Mouse (Mus musculus): ENCODE results near the gene Cyp4a32. TPM values are rescaled to one million over a fixed set of nuclear protein-coding genes. Genes with fewer than 3 reads are reported as not detected.
"Not testable (repeated sequence)": the region's sequence is repeated elsewhere in the genome, so short reads cannot be mapped to it uniquely, and the experiment has no call there.

Cyp4a32 gene
- total RNA-seq, 2 experiments from 2014 or later, result not detected

DNA sequence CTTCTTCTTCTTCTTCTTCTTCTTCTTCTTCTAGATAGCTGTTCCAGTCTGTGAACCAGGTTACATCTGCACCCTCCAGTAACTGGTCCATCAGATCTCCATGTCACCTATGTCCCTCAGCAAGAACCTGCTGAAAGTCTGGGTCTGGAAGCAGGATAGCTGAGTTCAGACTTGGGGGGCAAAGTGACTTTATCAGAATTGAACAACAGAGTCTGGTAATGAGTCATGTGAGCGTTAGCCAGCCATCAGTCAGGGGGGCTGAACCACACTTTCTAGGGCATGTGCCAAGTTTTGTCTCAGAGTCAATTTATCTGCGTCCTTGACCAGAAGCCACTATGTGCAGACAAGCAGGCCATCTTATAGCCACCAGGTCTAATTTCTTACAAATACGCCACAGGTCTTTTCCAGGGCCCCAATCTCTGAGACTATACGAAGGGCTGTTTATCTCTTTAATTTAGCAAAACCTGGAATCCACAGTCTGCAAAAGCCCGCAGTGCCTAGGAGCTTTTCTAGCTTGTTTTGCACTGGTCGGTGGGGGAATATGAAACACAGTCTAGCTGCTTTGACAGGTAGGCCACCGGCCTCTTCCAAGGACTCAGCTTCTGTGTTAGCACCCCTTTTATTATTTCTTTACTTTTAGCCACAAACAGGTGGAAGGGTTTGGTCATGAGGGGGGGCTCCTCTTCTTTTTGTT lies 55.2 kb downstream of the Cyp4a32 start:
- intact Hi-C loops (cut with DNase I), result loop anchor here (2.0 kb wide), 1 partner anchor 53 kb away; no protein-coding TSS in a partner anchor
- not testable (repeated sequence) for DNase-seq

- intact Hi-C loops (cut with DNase I), result loop anchor here (2.0 kb wide), 1 partner anchor 52 kb away; no protein-coding TSS in a partner anchor
- not testable (repeated sequence) for DNase-seq
These were observed 55.8 kb downstream of the Cyp4a32 start for GRCm38 (mm10) chr4:115656535-115656922.

DNA sequence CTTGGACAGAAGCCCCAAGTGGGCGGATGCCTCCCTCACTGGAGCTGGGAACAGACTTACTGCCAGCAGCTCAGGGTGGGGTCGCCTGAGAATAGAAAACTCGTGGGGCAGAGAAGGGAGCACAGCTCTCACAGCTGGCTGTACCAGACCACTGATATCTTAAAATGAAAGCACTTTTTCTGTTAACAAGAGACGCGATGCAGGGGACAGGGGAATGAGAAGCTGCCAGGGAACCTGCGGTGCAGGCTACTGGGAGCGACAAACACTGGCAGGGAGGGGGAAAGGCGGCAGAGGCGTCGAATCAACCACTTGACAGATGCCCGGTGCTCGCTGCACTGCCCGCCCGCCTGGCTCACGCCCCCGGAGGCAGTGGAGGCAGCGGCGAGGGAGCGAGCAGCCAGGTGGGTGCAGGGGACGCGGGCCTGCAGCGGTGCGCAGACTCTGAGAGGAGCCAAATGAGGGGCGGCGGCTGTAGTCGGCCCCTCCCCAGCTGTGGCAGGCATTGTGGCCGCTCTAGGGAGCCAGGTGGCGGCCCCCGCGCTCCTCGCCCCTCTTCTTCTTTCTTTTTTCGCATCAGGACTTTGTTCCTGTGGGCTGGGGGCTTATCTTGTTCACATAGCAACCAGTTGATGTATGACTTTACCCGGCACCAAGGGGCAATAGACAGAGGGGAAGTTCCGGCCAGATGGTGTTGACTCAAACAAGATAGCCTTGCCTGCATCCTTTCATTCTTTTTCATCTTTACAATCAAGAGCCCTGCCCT lies 56.5 kb downstream of the Cyp4a32 start:
- peak; percentile 52 to 70 for DNase-seq
- intact Hi-C loops (cut with DNase I), result loop anchor here (2.0 kb wide), 1 partner anchor 52 kb away; no protein-coding TSS in a partner anchor

DNA sequence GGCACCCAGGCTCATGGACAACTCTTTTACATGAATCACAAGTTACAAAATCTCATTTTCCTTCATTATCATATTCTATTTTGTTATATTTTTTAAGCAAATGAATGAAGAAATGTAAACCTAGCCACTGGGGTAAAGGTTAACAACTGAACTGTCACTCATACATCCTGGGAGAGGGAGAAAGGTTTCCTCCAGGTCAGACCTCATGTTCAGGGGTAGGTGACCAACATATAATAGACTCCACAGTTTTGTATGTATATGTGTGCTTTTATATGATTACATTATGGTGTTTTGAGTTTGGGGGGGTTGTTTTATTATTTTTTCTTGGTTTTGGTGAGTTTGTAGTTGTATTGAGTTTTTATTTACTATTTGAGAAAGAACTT lies 57.1 kb downstream of the Cyp4a32 start:
- DNase-seq, result no peak
- intact Hi-C loops (cut with DNase I), result loop anchor here (2.0 kb wide), 1 partner anchor 51 kb away; no protein-coding TSS in a partner anchor

DNA sequence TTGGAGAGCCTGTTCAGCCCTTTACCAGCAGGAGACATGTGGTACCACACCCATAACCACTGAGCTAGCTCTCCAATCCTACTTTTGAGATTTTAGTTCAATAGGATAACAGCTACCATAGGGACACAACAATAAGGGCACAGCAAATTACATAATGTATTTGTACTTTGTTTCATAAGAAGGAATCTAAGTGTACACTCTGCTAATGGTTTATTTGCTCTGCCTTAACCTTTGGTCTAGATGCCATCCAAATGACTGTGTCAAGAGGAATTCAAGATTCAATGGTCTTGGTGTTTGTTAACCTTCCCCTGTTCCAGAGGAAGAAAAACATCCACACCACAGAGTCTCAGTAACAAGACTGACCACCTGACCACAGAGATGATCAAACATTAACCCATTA lies 58.4 kb downstream of the Cyp4a32 start:
- intact Hi-C loops (cut with DNase I), result no loop called here
- no peak for DNase-seq

Other genes starting within 250 kb of the Cyp4a32 start
- gene Cyp4a12b, start 189.3 kb upstream of the Cyp4a32 start, total RNA-seq (2021), result not detected
- not detected for gene Cyp4a30b, start 148.4 kb upstream of the Cyp4a32 start, total RNA-seq (2021)
- gene Cyp4a14, start 104.8 kb upstream of the Cyp4a32 start, total RNA-seq (2021), result not detected
- under 1 TPM; 0.14 to 0.42 TPM for gene Cyp4a10, start 82.7 kb upstream of the Cyp4a32 start, total RNA-seq (2021)
- not detected for gene Cyp4a31, start 37.3 kb upstream of the Cyp4a32 start, total RNA-seq (2021)
- 10 to 100 TPM; 36.1 to 36.3 TPM for gene Cyp4b1, start 46.8 kb downstream of the Cyp4a32 start, total RNA-seq (2021)
- 10 to 100 TPM; 38.1 to 40.8 TPM for gene Efcab14, start 136.8 kb downstream of the Cyp4a32 start, total RNA-seq (2021)
- under 1 TPM; 0.39 to 0.68 TPM for gene Tex38, start 180.0 kb downstream of the Cyp4a32 start, total RNA-seq (2021)
- gene Atpaf1, start 183.8 kb downstream of the Cyp4a32 start, total RNA-seq (2021), result 10 to 100 TPM; 82.3 to 95.1 TPM
- gene Mob3c, start 227.1 kb downstream of the Cyp4a32 start, total RNA-seq (2021), result 1 to 10 TPM; 4.7 to 5.4 TPM
- gene Mknk1, start 238.2 kb downstream of the Cyp4a32 start, total RNA-seq (2021), result 10 to 100 TPM; 22.8 to 23.8 TPM